Mouse (Mus musculus) midbrain, embryonic 12.5 days (tissue): ENCODE measurements around the gene Me3. TPM values are rescaled to one million over a fixed set of nuclear protein-coding genes. Genes with fewer than 3 reads are reported as not detected.

Experiments used
- ATAC-seq: fragments of 200-750 bp; cut with Nextera tagmentation; 2 replicates; pipeline ENCODE4 v1.8.0; 2017; ENCODE audit warnings: low read depth, moderate TSS enrichment, moderate library complexity; ENCODE audit not compliant: low FRiP score
- H3K27ac ChIP-seq: fragments of 300-500 bp; sonication (generic); replicated peaks from 2 replicates; pipeline ENCODE4 v1.5.1; 2016; ENCODE audit warnings: mild to moderate bottlenecking
- H3K27me3 ChIP-seq: fragments of 300-500 bp; sonication (generic); 2 replicates; pipeline ENCODE4 v1.6.1; 2016; ENCODE audit warnings: mild to moderate bottlenecking
- H3K36me3 ChIP-seq: fragments of 300-500 bp; sonication (generic); 2 replicates; pipeline ENCODE4 v1.6.1; 2016
- H3K4me1 ChIP-seq: fragments of 300-500 bp; sonication (generic); 2 replicates; pipeline ENCODE4 v1.6.1; 2016
- H3K4me2 ChIP-seq: fragments of 300-500 bp; sonication (generic); replicated peaks from 2 replicates; pipeline ENCODE4 v1.6.1; 2016; ENCODE audit warnings: mild to moderate bottlenecking, moderate library complexity
- H3K4me3 ChIP-seq: fragments of 300-500 bp; sonication (generic); 2 replicates; pipeline ENCODE4 v1.5.1; 2016; ENCODE audit warnings: mild to moderate bottlenecking
- H3K9ac ChIP-seq: fragments of 300-500 bp; sonication (generic); replicated peaks from 2 replicates; pipeline ENCODE4 v1.6.1; 2016; ENCODE audit warnings: mild to moderate bottlenecking, moderate library complexity
- H3K9me3 ChIP-seq: fragments of 300-500 bp; sonication (generic); 2 replicates; pipeline ENCODE4 v1.6.1; 2016; ENCODE audit warnings: mild to moderate bottlenecking
- WGBS: fragments of 180-500 bp; shearing (Covaris S2); methylation state at CpG from one replicate; pipeline ENCODE4 v1.1.7; 2016; 5-methylcytosine and 5-hydroxymethylcytosine counted together
- polyA plus RNA-seq: library from polyadenylated mRNA; unstranded; fragments of >200 nt; fragmentation: Nextera tagmentation; extraction: Ambion mirVana; gene quantifications from 2 replicates; pipeline ENCODE4 v1.2.1, GENCODE M21; 2016

The Me3 gene
- polyA plus RNA-seq, 1 experiment from 2014 or later = 1.7 TPM

- WGBS = 80% methylated on average over 3 of the region's 3 CpGs
- Histone ChIP-seq H3K9ac (no peak overlapping the region), H3K27ac (no peak overlapping the region), H3K4me2 (no peak overlapping the region), H3K9me3 (no peaks in the 10 kb centered on the region), H3K27me3 (no peaks in the 10 kb centered on the region), H3K4me3 (no peak overlapping the region), H3K4me1 (no peaks in the 10 kb centered on the region), H3K36me3 (no peaks in the 10 kb centered on the region)
- ATAC-seq = no peak
These were observed 170.3 kb downstream of the Me3 start for GRCm38 (mm10) chr7:89802447-89802846.

DNA sequence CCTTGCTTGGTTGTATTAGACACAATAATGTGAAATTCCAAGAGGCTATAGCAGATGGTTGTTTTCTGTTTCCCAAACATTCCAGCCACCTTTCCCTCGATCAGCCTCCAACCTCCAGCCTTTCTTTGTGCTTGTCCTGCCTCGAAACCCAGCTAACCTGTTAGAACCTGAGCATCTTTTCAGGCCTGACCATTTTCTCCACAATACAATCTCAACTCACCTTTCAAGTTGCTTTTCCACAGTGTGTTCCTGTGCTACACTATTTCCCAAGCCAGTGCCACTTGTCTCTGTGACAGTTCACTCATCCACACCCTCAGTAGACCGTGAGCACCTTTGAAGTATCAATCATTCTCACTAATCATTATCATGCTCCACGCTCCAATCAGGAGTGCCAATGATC, 171.8 kb downstream of the Me3 start:
- no peak overlapping the region for H3K27ac ChIP-seq
- WGBS = 90% methylated on average over 4 of the region's 4 CpGs
- H3K9ac ChIP-seq = no peak overlapping the region
- H3K36me3 ChIP-seq = no peaks in the 10 kb centered on the region
- no peaks in the 10 kb centered on the region for H3K9me3 ChIP-seq
- no peak overlapping the region for H3K4me3 ChIP-seq
- no peak overlapping the region for H3K4me2 ChIP-seq
- H3K4me1 ChIP-seq = no peaks in the 10 kb centered on the region
- H3K27me3 ChIP-seq = no peaks in the 10 kb centered on the region
- ATAC-seq = no peak

DNA sequence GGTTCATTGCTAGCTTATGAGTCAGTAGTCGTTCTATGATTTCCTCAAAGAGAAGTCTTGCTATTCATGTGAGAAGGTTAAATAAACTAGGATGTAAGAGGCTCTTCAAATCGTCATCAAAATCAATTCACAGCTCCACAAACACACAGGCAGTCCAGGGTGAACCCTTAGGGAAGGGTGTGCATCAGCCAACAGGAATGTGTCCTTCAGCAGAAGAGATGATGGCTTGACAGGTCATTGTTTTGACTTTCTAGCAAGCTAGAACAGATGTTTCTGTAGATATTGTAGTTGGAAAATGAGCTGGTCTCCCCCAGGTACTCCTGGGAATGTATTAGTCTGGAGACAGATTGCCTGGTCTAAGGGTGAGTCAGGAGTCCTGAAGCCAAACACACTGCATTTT, 177.2 kb downstream of the Me3 start:
- no peaks in the 10 kb centered on the region for H3K4me1 ChIP-seq
- no peak overlapping the region for H3K4me3 ChIP-seq
- H3K27ac ChIP-seq = no peak overlapping the region
- no peak overlapping the region for H3K4me2 ChIP-seq
- no peak for ATAC-seq
- no peak overlapping the region for H3K9ac ChIP-seq
- no peaks in the 10 kb centered on the region for H3K9me3 ChIP-seq
- H3K36me3 ChIP-seq = no peaks in the 10 kb centered on the region
- no peaks in the 10 kb centered on the region for H3K27me3 ChIP-seq
- WGBS = 67% methylated on average over 2 of the region's 2 CpGs

DNA sequence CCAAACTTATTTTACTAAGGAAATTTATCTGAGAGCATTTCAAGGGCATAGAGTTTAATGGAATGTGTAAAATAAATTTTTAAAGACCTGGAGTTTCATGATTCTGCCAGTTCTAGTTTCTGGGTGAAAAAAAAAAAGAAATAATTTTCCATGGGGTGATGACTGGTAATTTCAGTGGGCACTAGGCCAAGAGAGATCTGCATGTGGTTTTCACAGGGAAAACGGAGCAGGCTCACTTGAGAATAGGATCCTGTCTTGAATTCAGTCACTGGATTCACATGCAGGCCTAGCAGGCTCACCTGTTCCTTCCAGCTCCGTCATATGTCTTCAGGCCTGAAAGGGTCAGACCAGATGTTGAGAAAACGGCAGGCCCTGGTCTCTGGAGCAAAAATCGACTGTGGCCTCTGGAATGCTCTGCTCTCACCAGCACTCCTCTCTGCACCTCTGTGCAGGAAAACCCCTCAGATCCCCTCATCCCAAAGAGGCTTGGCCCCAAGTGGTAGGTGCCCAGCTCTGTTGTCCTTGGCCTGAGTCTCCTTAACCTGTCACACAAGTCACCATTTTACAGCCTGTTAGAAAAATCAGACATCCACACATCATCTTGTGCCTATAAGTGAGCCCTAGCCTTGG, 196.4 kb downstream of the Me3 start:
- no peak overlapping the region for H3K27ac ChIP-seq
- no peak overlapping the region for H3K4me3 ChIP-seq
- WGBS = 85% methylated on average over 4 of the region's 4 CpGs
- H3K9me3 ChIP-seq = no peaks in the 10 kb centered on the region
- no peaks in the 10 kb centered on the region for H3K4me1 ChIP-seq
- no peaks in the 10 kb centered on the region for H3K27me3 ChIP-seq
- no peak overlapping the region for H3K9ac ChIP-seq
- no peak for ATAC-seq
- no peaks in the 10 kb centered on the region for H3K36me3 ChIP-seq
- no peak overlapping the region for H3K4me2 ChIP-seq

DNA sequence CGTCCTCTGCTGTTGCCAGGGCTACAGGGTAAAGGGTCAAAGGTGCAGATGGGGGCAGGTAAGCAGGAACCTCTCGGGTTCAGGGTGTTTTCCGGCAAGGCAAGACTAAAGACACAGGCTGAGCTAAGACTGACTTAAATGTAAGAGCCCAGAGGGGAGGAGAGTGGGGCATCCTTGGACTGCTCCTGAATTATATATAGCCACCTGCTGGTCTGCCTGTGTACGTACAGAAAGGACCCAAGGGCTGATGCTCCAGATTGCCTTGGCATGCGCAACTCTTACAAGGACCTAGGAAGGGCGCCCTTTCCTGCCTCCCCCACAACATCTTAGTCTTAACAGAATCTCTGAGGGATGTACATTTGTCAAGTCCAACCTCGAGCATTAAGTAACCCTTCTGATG, 197.0 kb downstream of the Me3 start:
- Histone ChIP-seq H3K9ac (no peak overlapping the region), H3K27me3 (no peaks in the 10 kb centered on the region), H3K36me3 (no peaks in the 10 kb centered on the region), H3K4me1 (no peaks in the 10 kb centered on the region), H3K4me2 (no peak overlapping the region), H3K9me3 (no peaks in the 10 kb centered on the region), H3K27ac (no peak overlapping the region), H3K4me3 (no peak overlapping the region)
- 56% methylated on average over 7 of the region's 7 CpGs for WGBS
- ATAC-seq = peak; percentile 56; the same call in 1 of the 2 replicates

- no peaks in the 10 kb centered on the region for H3K27me3 ChIP-seq
- no peak overlapping the region for H3K27ac ChIP-seq
- H3K9me3 ChIP-seq = no peaks in the 10 kb centered on the region
- no peak for ATAC-seq
- H3K9ac ChIP-seq = no peak overlapping the region
- no peak overlapping the region for H3K4me3 ChIP-seq
- WGBS = 93% methylated on average over 8 of the region's 8 CpGs
- H3K4me1 ChIP-seq = no peaks in the 10 kb centered on the region
- H3K36me3 ChIP-seq = no peaks in the 10 kb centered on the region
- H3K4me2 ChIP-seq = no peak overlapping the region
These were observed 201.3 kb downstream of the Me3 start for GRCm38 (mm10) chr7:89833521-89833920.

- H3K4me2 ChIP-seq = no peak overlapping the region
- H3K27me3 ChIP-seq = no peaks in the 10 kb centered on the region
- no peak overlapping the region for H3K4me3 ChIP-seq
- H3K36me3 ChIP-seq = no peaks in the 10 kb centered on the region
- no peak overlapping the region for H3K9ac ChIP-seq
- H3K27ac ChIP-seq = no peak overlapping the region
- WGBS = 82% methylated on average over 8 of the region's 8 CpGs
- no peak for ATAC-seq
- no peaks in the 10 kb centered on the region for H3K9me3 ChIP-seq
- H3K4me1 ChIP-seq = no peaks in the 10 kb centered on the region
These were observed 203.4 kb downstream of the Me3 start for GRCm38 (mm10) chr7:89835566-89835965.

DNA sequence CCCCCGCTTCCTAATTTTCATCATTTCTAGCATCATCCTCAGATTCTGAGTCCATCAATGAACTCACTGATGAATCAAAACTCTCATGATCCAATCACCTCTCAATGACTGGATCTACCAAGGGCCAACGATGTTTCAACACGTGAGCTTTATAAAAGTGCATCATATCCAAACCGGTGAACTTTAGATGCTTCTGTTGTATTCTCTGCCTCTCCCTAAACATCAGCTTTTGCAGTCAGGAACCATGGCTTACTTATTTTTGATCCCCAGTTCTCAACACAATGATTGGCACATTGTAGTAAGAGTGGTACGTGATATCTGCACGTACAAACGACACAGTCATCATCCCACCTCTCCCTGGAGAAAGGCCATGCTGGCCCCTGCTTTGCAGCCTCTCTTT, 204.5 kb downstream of the Me3 start:
- H3K4me1 ChIP-seq = no peaks in the 10 kb centered on the region
- 96% methylated on average over 7 of the region's 7 CpGs for WGBS
- H3K27ac ChIP-seq = no peak overlapping the region
- no peaks in the 10 kb centered on the region for H3K27me3 ChIP-seq
- no peaks in the 10 kb centered on the region for H3K9me3 ChIP-seq
- H3K9ac ChIP-seq = no peak overlapping the region
- no peaks in the 10 kb centered on the region for H3K36me3 ChIP-seq
- no peak overlapping the region for H3K4me3 ChIP-seq
- H3K4me2 ChIP-seq = no peak overlapping the region
- ATAC-seq = no peak

GRCm38 (mm10) chr7:89837841-89838240, 205.6 kb downstream of the Me3 start:
- H3K4me3 ChIP-seq = no peak overlapping the region
- H3K36me3 ChIP-seq = no peaks in the 10 kb centered on the region
- 76% methylated on average over 4 of the region's 4 CpGs for WGBS
- H3K9ac ChIP-seq = no peak overlapping the region
- no peaks in the 10 kb centered on the region for H3K27me3 ChIP-seq
- no peak for ATAC-seq
- H3K27ac ChIP-seq = no peak overlapping the region
- H3K9me3 ChIP-seq = no peaks in the 10 kb centered on the region
- H3K4me2 ChIP-seq = no peak overlapping the region
- H3K4me1 ChIP-seq = no peaks in the 10 kb centered on the region

GRCm38 (mm10) chr7:89839721-89840120, 207.5 kb downstream of the Me3 start:
- Histone ChIP-seq H3K36me3 (no peaks in the 10 kb centered on the region), H3K9me3 (no peaks in the 10 kb centered on the region), H3K4me2 (no peak overlapping the region), H3K27ac (no peak overlapping the region), H3K9ac (no peak overlapping the region), H3K4me1 (no peaks in the 10 kb centered on the region), H3K4me3 (no peak overlapping the region), H3K27me3 (no peaks in the 10 kb centered on the region)
- ATAC-seq = no peak
- WGBS = 86% methylated on average over 8 of the region's 8 CpGs

- ATAC-seq = peak; percentile 82
- 34% methylated on average over 15 of the region's 15 CpGs for WGBS
- no peaks in the 10 kb centered on the region for H3K27me3 ChIP-seq
- no peak overlapping the region for H3K9ac ChIP-seq
- H3K27ac ChIP-seq = no peak overlapping the region
- no peaks in the 10 kb centered on the region for H3K36me3 ChIP-seq
- H3K4me3 ChIP-seq = no peak overlapping the region
- H3K9me3 ChIP-seq = no peaks in the 10 kb centered on the region
- H3K4me2 ChIP-seq = no peak overlapping the region
- no peaks in the 10 kb centered on the region for H3K4me1 ChIP-seq
These were observed 209.6 kb downstream of the Me3 start for GRCm38 (mm10) chr7:89841670-89842403.

GRCm38 (mm10) chr7:89842404-89842715, 210.2 kb downstream of the Me3 start:
- Histone ChIP-seq H3K36me3 (no peaks in the 10 kb centered on the region), H3K4me3 (no peak overlapping the region), H3K9ac (no peak overlapping the region), H3K27ac (no peak overlapping the region), H3K4me1 (no peaks in the 10 kb centered on the region), H3K9me3 (no peaks in the 10 kb centered on the region), H3K27me3 (no peaks in the 10 kb centered on the region), H3K4me2 (no peak overlapping the region)
- WGBS = 86% methylated on average over 5 of the region's 5 CpGs
- peak; percentile 34; the same call in 1 of the 2 replicates for ATAC-seq

GRCm38 (mm10) chr7:89843121-89843520, 210.9 kb downstream of the Me3 start:
- H3K4me3 ChIP-seq = no peak overlapping the region
- 61% methylated on average over 6 of the region's 6 CpGs for WGBS
- no peak overlapping the region for H3K27ac ChIP-seq
- no peak overlapping the region for H3K4me2 ChIP-seq
- no peak overlapping the region for H3K9ac ChIP-seq
- no peaks in the 10 kb centered on the region for H3K9me3 ChIP-seq
- H3K4me1 ChIP-seq = no peaks in the 10 kb centered on the region
- H3K36me3 ChIP-seq = no peaks in the 10 kb centered on the region
- no peak for ATAC-seq
- H3K27me3 ChIP-seq = no peaks in the 10 kb centered on the region
